Mouse (Mus musculus): ENCODE data around the gene Gpr35. TPM values are rescaled to one million over a fixed set of nuclear protein-coding genes. Genes with fewer than 3 reads are reported as not detected.

Gpr35 gene
- total RNA-seq, 2 experiments from 2014 or later: 0.59 to 0.62 TPM

- DNase-seq: no peak
Measured at GRCm38 (mm10) chr1:92982931-92983605, 32.4 kb downstream of the Gpr35 start.

DNA sequence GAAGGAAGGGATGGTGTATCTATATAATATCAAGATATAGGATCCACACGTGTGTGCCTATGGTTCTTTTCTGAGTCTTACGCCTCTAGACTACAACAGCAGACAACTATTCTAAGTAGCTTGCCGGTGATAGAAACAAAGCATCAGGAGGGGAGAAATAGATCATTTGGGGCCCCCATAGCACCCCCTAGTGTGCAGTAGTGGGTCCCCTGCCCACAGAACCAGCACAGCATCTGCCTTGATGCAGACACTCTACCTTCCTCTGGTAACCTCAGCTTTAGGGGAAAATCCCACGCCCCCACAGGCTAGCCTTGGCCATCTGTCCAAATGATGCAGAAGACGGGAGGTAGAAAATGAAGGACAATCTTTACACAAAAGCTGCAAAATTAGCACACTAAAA lies 34.3 kb downstream of the Gpr35 start:
- DNase-seq: no peak

- DNase-seq: no peak
Measured at GRCm38 (mm10) chr1:92988894-92989293, 38.2 kb downstream of the Gpr35 start.

GRCm38 (mm10) chr1:92989891-92990290 lies 39.2 kb downstream of the Gpr35 start:
- DNase-seq: no peak

DNA sequence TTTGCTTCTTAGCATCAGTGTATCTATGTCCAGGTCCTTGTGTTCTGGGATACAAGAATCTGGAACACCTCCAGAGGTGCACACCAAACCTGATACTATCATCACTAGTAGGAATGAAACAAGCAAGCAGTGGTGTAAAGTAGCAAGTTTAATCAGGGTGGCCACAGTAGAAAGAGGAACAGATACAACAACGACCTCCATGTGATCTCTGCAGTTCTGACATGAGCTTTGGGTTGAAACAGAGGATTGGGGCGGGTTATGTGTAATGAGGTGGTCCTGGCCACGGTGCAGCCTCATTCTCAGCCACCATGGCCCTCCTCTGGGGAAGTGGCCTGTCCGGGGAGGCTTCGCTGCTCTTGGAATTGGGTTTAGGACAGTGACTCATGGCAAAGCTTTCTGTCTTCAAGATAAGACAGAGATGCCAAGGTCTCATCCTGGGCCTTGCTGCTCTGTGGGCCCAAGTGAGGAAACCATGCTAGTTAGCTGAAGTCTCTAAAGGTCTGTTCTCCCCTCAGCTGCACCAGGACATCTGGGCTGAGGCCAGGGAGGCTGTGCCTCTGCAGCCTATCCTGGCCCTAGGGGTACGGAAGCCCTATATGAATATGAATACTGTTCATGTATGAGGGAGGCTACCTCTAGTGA lies 41.7 kb downstream of the Gpr35 start:
- no peak for DNase-seq

- no peak for DNase-seq
Measured at GRCm38 (mm10) chr1:92992880-92993279, 42.2 kb downstream of the Gpr35 start.

- DNase-seq: no peak
Measured at GRCm38 (mm10) chr1:93006061-93006460, 55.4 kb downstream of the Gpr35 start, which contains the start of gene Aqp12. TSS of gene Aqp12 (plus strand) at chr1:93006334.

DNA sequence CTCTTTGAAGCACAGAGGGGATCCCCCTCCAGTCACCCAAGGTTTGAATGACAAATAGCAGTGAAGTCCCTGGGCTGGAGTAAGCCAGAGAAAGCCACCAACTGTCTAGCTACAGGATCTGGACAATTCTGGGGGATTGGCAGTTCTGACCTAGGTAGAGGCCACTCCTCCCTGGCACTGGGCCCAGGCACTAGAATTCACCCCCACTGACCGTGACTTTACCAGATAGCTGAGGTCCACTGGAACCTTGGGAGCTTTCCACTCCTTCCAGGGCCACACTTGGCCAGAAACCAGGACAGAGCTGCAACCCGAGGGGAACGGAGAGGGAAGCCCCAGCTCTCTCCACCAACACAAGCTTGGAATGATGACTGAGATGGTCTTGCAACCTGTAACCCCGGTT lies 58.5 kb downstream of the Gpr35 start:
- DNase-seq: peak; percentile 40 to 46

DNA sequence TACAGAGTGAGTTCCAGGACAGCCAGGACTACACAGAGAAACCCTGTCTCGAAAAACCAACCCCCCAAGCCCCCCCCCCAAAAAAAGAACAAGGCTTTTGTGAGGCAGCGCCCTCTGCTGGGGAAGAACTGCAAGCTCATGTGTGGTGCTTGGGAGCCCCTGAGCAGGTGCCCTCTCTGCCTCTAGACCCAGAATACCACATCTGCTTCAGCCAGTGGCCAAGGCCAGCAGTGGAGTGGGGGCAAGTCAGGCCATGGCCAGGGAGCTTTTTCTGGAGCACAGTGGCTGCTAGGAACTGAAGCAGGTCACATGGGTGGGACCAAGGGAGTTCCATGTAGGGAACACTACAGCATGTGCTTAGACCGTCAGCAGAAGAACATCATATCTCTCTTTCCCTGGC lies 60.1 kb downstream of the Gpr35 start:
- DNase-seq: peak; percentile 24 to 53

- DNase-seq: peak in 1 of 2 experiments; percentile 39
Measured at GRCm38 (mm10) chr1:93012103-93012585, 61.5 kb downstream of the Gpr35 start.

- no peak for DNase-seq
Measured at GRCm38 (mm10) chr1:93013367-93013766, 62.7 kb downstream of the Gpr35 start.

DNA sequence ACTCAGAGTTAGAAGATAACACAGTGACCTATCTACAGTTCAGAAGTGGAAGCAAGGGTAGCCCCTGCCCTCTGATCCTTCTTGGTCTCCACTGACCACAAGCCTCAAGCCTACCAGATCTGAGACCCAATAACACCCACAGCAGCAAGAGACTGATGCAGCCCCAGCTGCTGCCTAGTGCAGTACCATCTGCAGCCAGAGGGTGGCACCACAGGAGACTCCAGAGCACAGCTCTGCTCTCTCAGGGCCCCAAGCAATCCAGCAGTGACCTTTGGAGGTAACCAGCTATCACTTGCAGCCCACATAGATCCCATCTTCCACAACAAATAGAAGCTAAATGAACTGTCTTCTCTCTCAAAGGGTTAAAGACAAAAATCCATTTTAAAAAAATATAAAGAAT lies 63.8 kb downstream of the Gpr35 start:
- DNase-seq: peak; percentile 66 to 84

GRCm38 (mm10) chr1:93015136-93015535 lies 64.5 kb downstream of the Gpr35 start:
- DNase-seq: no peak

GRCm38 (mm10) chr1:93018716-93019115 lies 68.1 kb downstream of the Gpr35 start:
- DNase-seq: no peak

GRCm38 (mm10) chr1:93020602-93021001 lies 69.9 kb downstream of the Gpr35 start:
- no peak for DNase-seq

- DNase-seq: no peak
Measured at GRCm38 (mm10) chr1:93026600-93026999, 75.9 kb downstream of the Gpr35 start.

DNA sequence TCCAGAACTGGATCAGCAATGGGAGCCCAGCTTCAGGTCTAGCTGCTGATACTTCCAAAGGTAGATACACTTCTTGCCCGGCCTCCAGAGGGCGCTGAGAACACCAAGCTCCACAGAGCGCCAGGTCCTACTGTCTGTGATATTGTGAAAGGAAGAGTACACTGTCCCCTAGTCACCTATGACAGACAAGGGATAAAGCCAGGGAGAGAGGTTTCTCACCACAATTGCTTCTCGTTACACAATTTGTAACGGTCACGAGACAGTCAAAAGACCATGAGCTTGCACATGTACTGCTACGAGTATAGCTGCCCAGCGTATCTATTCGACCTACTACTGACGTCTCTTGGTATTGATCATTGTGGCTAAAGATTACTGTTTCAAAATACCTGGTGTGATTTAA lies 78.7 kb downstream of the Gpr35 start:
- DNase-seq: no peak

- no peak for DNase-seq
Measured at GRCm38 (mm10) chr1:93030060-93030459, 79.4 kb downstream of the Gpr35 start.

- no peak for DNase-seq
Measured at GRCm38 (mm10) chr1:93031199-93031598, 80.5 kb downstream of the Gpr35 start.

DNA sequence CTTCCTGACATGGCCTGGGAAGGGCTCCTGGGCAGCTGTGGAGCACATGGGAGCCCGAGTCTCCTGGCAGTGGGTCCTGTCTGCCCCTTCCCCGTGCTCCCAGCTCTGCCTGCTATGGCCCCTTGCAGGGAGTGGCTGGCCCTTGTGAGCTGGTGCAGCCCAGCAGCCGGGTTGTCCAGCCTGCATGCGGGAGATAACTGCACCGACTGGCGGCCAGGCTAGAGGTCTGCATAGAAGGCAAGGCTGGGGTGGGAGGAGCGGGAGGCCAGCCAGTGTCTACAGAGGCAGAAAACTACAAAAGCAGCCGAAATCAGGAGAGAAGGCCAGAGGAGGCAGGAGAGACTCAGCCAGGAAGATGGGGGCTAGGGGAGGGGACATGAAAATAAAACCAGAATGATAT lies 83.3 kb downstream of the Gpr35 start:
- no peak for DNase-seq

GRCm38 (mm10) chr1:93035981-93036380 lies 85.3 kb downstream of the Gpr35 start:
- no peak for DNase-seq
